Mouse (Mus musculus) kidney, adult 2 months (tissue): ENCODE results near the gene Msantd4. TPM values are rescaled to one million over a fixed set of nuclear protein-coding genes. Genes with fewer than 3 reads are reported as not detected.
A peak's percentile ranks its signal among the peaks of the same experiment; 100 is the strongest.
"Not testable (repeated sequence)": the region's sequence is repeated elsewhere in the genome, so short reads cannot be mapped to it uniquely, and the experiment has no call there.

Source experiments
- DNase-seq: peaks from one replicate; pipeline ENCODE4 v3.0.0; 2021
- H3K27ac ChIP-seq: fragments of 200-500 bp; 2 replicates; pipeline ENCODE4 v1.5.1; 2012; ENCODE audit warnings: low read depth, low read length, control low read depth, inconsistent platforms; ENCODE audit not compliant: insufficient read depth
- H3K27me3 ChIP-seq: fragments of 200-500 bp; replicated peaks from 2 replicates; pipeline ENCODE4 v1.6.1; 2012; ENCODE audit warnings: mild to moderate bottlenecking, moderate library complexity, low read length, inconsistent platforms; ENCODE audit not compliant: control insufficient read depth, insufficient read depth
- H3K36me3 ChIP-seq: fragments of 200-500 bp; 2 replicates; pipeline ENCODE4 v1.6.1; 2012; ENCODE audit warnings: mild to moderate bottlenecking, moderate library complexity, low read length, inconsistent platforms; ENCODE audit not compliant: control insufficient read depth, insufficient read depth
- H3K4me1 ChIP-seq: fragments of 200-500 bp; 2 replicates; pipeline ENCODE4 v1.6.1; 2011; ENCODE audit warnings: low read length; ENCODE audit not compliant: control insufficient read depth, insufficient read depth
- H3K4me3 ChIP-seq: fragments of 200-500 bp; 2 replicates; pipeline ENCODE4 v1.5.1; 2011; ENCODE audit warnings: mild to moderate bottlenecking, low read depth, low read length, control low read depth; ENCODE audit not compliant: insufficient read depth
- CTCF ChIP-seq: fragments of 200-500 bp; conservative IDR thresholded peaks from 2 replicates; pipeline ENCODE4 v1.5.1; 2011; ENCODE audit warnings: low read depth, mild to moderate bottlenecking, control low read depth, low read length, moderate library complexity, mixed read lengths; ENCODE audit not compliant: insufficient read depth, insufficient read length
- POLR2A ChIP-seq: fragments of 200-500 bp; IDR thresholded peaks from one replicate; pipeline ENCODE4 v1.6.1; 2011; ENCODE audit warnings: low read depth, low read length, control low read depth
- WGBS: fragments of 180-500 bp; shearing (Covaris S2); methylation state at CpG from one replicate; pipeline ENCODE4 v1.1.7; 2018; 5-methylcytosine and 5-hydroxymethylcytosine counted together
- polyA plus RNA-seq: library from polyadenylated mRNA; depleted of rRNA; stranded (reverse); fragments of >200 nt; gene quantifications from 2 replicates; pipeline ENCODE4 v1.2.3, GENCODE M21; 2012; rRNA removed

Gene Msantd4
- polyA plus RNA-seq, result 6.6 and 9.1 TPM in 2 replicates

DNA sequence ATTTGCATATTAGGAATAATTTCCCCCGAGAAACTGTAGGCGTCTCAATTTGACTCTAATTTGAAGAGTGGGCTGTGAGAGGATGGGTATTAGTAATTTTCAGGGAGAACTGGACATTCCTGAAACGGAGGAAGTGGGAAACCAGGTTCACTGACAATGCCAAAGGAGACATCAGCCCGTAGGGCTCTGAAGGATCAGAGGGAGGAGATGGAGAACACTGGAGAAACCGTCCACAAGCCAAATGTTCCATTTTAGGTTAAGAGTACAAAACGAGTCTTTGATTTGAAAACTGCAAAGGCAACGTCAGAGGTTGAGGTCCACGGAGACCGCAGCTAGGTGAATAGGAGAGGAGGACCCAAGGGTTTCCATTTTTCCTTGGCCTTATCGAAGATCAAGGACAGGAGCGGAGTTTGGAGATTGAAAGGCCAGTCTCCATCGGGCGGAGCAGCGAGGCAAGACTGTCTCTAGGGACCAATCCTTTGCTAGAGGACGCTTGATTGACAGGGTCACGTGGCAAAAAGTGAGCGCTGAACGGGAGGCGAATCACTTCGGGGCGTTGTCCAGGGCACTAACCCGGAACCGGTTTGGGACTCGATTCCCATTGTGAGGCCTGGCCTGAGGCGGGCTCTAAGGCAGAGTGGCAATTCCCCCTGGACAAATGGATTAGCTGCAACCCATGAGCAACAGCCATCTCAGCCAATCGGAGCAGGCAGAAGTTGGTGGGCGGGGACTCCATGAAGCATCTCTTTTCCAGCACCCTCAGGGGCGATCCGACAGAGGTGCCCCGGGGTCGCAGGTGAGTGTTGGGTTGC is at the start of gene Msantd4:
Gene Msantd4 (plus strand): TSS at position 735 of the 812 bp plus-strand sequence.
- 1% methylated on average over 31 of the region's 31 CpGs for WGBS
- 0 out of 2 replicates have a peak, but pooled peaks cover 2% of the 10 kb centered on the region for H3K36me3 ChIP-seq
- no peaks in the 10 kb centered on the region for H3K27me3 ChIP-seq
- peak within 1 kb of the TSS; percentile 89 for H3K4me3 ChIP-seq
- no peaks in the 10 kb centered on the region; the same call in 1 of the 2 replicates for H3K4me1 ChIP-seq
- DNase-seq, result peak; percentile 99
- TF ChIP-seq CTCF, result no peak
- TF ChIP-seq POLR2A, result peak; percentile 71
- peak within 1 kb of the TSS; percentile 81 for H3K27ac ChIP-seq

DNA sequence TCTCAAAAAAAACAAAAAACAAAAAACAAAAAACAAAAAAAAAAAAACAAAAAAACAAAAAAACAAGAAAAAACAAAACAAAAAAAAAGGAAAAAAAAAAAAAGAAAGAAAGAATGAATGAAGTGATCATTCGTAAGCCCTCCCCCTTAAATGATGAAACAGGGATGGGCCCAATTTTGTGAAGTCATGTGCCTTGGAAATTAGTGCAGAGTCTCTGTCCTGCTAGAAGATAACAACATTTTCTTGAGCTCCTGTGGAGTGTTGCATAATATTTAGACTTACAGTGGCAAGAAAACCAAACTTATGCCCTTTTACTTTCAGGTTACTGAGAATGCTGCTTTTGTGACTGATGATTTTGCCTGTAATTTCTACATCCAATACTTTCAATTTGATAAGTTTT is 23.2 kb upstream of the Msantd4 start:
- 97% methylated on average over 1 of the region's 1 CpGs for WGBS
- H3K27me3 ChIP-seq, result no peaks in the 10 kb centered on the region
- H3K36me3 ChIP-seq, result no peaks in the 10 kb centered on the region
- no peak overlapping the region for H3K27ac ChIP-seq
- no peaks in the 10 kb centered on the region for H3K4me1 ChIP-seq
- DNase-seq, result no peak
- TF ChIP-seq CTCF (no peak), POLR2A (no peak)
- no peak overlapping the region for H3K4me3 ChIP-seq

- Histone ChIP-seq H3K4me1 (no peaks in the 10 kb centered on the region; the same call in 1 of the 2 replicates), H3K4me3 (peak overlapping the region; percentile 89), H3K36me3 (0 out of 2 replicates have a peak, but pooled peaks cover 2% of the 10 kb centered on the region), H3K27ac (peak overlapping the region; percentile 66), H3K27me3 (no peaks in the 10 kb centered on the region)
- no peak for TF ChIP-seq POLR2A
- TF ChIP-seq CTCF, result no peak
- under 1% methylated on average over 15 of the region's 15 CpGs for WGBS
- DNase-seq, result no peak
Measured at GRCm38 (mm10) chr9:4376640-4377120, 318 bp downstream of the Msantd4 start.

DNA sequence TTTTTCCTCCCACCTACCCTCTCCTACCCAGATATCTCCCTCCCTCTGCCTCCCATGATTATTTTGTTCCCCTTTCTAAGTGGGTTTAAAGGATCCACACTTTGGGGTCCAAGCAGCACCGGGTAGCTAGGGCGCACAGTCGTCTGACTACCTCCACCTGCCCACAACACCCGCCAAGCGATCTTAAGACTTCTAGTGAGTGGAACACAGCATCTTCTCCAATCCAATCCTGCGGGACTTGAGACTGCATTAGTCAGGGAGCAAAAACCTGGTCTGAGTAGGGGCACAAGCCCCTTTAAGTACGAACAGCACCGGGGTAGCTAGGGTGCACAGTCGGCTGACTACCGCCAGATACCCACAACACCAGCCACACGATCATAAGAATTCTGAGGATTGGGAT is 24.4 kb downstream of the Msantd4 start:
- not testable (repeated sequence) for H3K36me3 ChIP-seq, H3K27me3 ChIP-seq, H3K4me1 ChIP-seq, H3K4me3 ChIP-seq, H3K27ac ChIP-seq, DNase-seq
- 94% methylated on average over 11 of the region's 11 CpGs for WGBS

Other genes with a start within 250 kb of the Msantd4 start
- gene Aasdhppt, start 67.1 kb upstream of the Msantd4 start, polyA plus RNA-seq, result 3.6 and 5.4 TPM in 2 replicates
- 0.48 and 0.81 TPM in 2 replicates for gene Kbtbd3, start 66.7 kb upstream of the Msantd4 start, polyA plus RNA-seq